Mouse (Mus musculus) bone marrow macrophage, adult 2 months (primary cell): ENCODE results near the gene Tnpo3. TPM values are rescaled to one million over a fixed set of nuclear protein-coding genes. Genes with fewer than 3 reads are reported as not detected.

ENCODE experiments used
- H3K27ac ChIP-seq: 2 replicates; pipeline ENCODE4 v1.5.1; 2012; ENCODE audit warnings: low read depth, low read length; ENCODE audit not compliant: insufficient read depth
- H3K4me1 ChIP-seq: 2 replicates; pipeline ENCODE4 v1.6.1; 2012; ENCODE audit warnings: low read length; ENCODE audit not compliant: control insufficient read depth, insufficient read depth
- H3K4me3 ChIP-seq: 2 replicates; pipeline ENCODE4 v1.5.1; 2012; ENCODE audit warnings: mild to moderate bottlenecking, low read length, moderate library complexity; ENCODE audit not compliant: insufficient read depth
- CTCF ChIP-seq: IDR thresholded peaks from 2 replicates; pipeline ENCODE4 v1.5.1; 2012; ENCODE audit warnings: low read depth, mild to moderate bottlenecking, low read length, moderate library complexity
- POLR2A ChIP-seq: IDR thresholded peaks from 2 replicates; pipeline ENCODE4 v1.6.1; 2012; ENCODE audit warnings: mild to moderate bottlenecking, low read depth, low read length, borderline replicate concordance
- polyA plus RNA-seq: library from polyadenylated mRNA; stranded (reverse); fragments of >200 nt; gene quantifications from 2 replicates; pipeline ENCODE4 v1.2.4, GENCODE M21; 2012; ENCODE audit not compliant: missing spikeins, insufficient read depth, insufficient read length

The Tnpo3 gene
- polyA plus RNA-seq, 1 experiment: 42.1 TPM

DNA sequence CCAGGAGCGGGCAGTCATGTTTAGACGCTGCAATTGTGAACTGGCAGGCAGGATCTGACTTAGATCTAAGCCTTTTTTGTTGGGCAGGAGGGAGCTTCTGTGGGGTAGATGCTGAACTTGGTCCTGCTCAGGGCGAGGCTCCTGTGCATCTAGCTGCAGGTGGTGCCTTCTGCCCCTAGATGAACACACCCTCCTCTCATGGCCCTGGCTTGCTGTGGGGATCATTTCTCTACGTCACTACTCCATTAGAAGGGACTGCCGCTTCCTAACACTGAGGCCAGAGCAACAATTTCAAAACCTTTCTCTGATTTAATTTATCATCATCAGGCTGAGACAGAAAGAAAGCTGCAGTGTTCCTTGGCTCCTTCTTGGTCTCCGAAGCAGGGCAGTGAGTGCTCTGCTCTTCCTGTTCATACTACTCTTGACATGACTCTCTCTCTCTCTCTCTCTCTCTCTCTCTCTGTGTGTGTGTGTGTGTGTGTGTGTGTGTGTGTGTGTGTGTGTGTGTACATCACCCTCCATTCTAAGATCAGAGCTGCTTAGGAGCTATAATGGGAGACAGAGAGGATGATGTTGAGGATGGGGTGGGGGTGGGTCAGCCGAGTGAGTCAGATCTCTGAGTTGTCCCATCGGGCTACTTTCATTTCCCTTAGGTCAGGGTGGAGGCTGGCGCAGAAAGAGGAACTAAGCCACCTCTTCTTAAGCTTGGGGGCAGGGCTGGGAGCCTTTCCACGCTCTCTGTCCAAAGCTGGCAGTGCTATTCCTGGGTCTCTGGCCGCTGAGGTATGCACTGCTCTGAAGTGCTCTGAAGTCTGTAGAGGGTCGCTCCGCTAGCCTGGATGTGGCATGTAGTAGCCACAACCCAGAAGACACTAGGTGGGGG is 80.9 kb downstream of the Tnpo3 start:
- H3K4me1 ChIP-seq: peaks cover 47% of the 10 kb centered on the region

DNA sequence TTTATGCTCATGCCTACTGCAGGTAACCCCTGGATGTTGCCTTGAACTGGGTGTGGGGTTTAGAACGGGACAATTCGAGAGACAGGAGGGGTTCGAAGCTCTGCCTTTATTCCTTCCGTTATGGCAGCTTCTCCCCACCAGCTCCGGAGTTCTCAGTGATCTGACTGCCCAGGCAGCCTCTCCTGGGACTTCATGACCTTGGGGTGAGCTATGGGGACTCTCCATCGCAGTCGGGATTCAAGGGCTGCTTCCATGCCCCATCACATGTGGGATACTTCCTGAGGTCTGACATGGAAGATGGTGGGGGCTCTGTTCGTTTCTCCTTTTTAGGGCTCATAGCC is 81.6 kb downstream of the Tnpo3 start:
- peak overlapping the region; percentile 83 for H3K27ac ChIP-seq
- peak overlapping the region; percentile 80 for H3K4me3 ChIP-seq
- H3K4me1 ChIP-seq: peaks cover 47% of the 10 kb centered on the region
- TF ChIP-seq POLR2A (no peak), CTCF (no peak)

More for the DNA sequence above, 80.9 kb downstream of the Tnpo3 start:
- Histone ChIP-seq H3K4me3 (peak overlapping the region; percentile 80), H3K27ac (peak overlapping the region; percentile 98)
- TF ChIP-seq POLR2A (no peak), CTCF (no peak)

DNA sequence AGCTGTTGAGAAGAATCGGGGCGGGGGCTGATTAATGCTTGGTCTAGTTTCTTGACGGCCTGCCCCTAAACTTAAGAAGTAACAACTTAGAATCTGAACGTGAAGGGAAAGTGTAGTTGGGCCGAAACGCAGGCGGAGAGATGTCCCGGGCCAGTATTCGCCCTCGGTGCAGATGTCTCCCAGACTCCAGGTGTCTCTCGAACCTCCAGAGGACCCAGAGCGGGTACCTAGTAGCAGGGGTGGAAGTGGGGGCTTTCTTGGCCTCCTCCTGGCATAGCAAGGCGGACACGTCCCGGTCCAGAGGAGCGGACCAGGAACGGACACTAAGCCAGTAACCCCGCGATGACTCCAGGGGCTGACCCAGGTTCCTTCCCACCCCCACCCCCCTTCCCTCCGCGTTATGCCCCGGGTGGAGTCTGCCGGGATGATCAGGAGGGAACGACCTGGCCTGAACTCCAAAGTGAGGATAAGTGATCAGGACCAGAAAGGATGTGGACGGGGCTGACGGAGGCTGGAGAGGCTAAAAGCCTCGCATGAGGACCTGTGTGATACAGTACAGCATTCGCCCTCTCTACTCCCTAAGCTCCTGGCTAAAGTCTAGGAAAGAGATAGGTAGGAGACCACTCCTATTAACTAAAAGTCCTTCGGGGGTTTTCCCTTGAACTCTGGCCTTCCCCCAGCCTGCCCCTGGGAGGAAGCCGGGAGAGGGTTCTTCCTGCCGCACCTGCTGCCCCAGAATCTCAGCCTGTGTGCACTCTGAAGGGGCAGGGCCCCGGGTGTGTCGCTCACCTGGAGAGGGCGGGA is 82.1 kb downstream of the Tnpo3 start:
- H3K4me3 ChIP-seq: peak overlapping the region; percentile 80
- peaks cover 50% of the 10 kb centered on the region for H3K4me1 ChIP-seq
- TF ChIP-seq POLR2A (no peak), CTCF (no peak)
- H3K27ac ChIP-seq: peak overlapping the region; percentile 83

DNA sequence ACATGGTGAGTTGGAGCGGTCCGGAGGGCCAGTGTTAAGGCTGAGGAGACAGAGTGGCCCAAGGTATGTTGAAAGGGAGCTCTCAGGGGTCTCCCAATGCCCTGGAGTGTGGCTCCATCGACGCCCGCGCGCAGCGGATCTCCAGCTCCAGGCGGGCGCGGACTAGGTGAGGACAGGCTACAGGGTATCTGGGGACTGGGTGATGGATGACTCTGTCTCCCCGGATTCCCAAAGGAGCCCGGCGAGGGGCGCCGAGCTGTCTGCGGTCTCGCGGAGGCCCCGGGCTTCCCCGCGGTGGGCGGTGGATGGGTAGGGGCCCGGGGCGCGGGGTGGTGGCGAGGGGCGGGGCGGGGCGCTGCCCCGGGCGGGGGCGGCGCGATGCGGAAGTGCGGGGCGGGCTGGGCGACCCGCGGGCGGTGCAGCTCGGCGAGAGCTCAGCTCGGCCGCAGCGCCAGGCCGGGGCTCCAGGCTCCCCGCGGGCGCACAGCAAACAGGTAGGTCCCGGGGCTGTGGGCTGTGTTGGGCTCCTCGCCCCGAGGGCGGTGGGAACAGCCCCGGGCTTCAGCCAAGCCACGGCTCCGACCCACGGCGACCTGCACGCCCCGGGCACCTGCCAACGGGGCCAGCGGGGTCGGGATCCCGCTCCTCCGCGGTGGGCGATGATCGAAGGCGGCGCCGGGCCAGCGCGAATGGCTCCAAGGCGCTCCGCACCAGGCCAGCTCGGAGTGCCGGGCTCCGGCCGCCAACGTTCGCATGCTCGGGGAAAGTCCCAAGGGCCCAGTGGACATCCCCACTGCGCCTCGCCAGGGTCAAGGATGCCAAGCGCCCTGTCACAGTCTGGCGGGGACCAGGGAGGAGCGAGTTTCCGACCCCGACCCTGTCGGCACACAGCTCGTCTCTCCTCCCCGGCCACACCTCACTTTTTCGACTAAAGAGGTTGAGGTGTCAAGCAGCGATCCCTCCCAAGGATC is 83.1 kb downstream of the Tnpo3 start, which contains the start of gene Irf5:
Irf5 (plus strand) TSS at position 345 of the 971 bp plus-strand sequence.
- Histone ChIP-seq H3K4me1 (peaks cover 51% of the 10 kb centered on the region), H3K4me3 (peak within 1 kb of the TSS; percentile 80), H3K27ac (peak within 1 kb of the TSS; percentile 83)
- TF ChIP-seq CTCF: no peak

DNA sequence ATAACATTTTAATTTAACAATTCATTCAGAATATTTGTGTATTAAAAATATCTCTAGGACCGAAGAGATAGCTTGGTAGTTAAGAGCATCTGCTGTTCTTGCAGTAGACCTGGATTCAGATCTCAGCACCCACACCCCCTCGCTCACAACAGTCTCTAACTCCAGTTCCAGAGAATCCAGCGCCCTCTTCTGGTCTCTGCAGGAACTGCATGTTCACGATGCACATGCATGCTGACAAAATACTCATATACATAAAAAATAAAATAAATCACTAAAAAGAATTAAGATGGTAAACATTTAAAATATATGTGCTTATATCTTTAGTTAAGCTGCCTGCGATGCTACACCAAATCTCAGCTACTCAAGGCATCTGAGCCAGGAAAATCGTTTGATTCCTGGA is 84.4 kb downstream of the Tnpo3 start:
- peak; percentile 92 for TF ChIP-seq CTCF
- TF ChIP-seq POLR2A: no peak
- Histone ChIP-seq H3K4me1 (peaks cover 37% of the 10 kb centered on the region), H3K27ac (peak overlapping the region; percentile 92; the same call in 1 of the 2 replicates), H3K4me3 (no peak overlapping the region)

DNA sequence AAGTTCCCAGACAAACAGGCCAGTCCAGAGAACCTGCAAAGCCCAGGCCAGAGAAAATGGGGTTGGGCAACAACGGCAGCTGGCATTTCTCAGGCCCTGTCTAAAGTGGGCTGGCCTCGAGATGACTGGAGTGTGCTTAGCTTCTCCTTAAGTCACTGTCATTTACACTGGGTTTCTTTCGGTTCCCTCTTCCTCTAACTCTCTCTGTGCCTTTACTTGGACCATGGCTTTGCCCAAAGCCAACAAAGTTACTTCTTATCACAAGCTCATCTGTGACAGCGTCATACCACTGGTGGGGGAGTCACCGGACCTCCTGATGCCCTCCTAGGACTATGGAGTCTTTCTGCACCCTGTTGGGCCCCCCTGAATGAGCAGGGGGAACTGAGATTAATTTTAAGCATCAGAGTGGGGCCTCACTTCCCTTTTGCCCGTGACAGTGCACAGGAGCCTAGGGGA is 85.6 kb downstream of the Tnpo3 start:
- H3K27ac ChIP-seq: peak overlapping the region; percentile 92
- peaks cover 30% of the 10 kb centered on the region for H3K4me1 ChIP-seq
- H3K4me3 ChIP-seq: no peak overlapping the region
- no peak for TF ChIP-seq POLR2A
- no peak for TF ChIP-seq CTCF

DNA sequence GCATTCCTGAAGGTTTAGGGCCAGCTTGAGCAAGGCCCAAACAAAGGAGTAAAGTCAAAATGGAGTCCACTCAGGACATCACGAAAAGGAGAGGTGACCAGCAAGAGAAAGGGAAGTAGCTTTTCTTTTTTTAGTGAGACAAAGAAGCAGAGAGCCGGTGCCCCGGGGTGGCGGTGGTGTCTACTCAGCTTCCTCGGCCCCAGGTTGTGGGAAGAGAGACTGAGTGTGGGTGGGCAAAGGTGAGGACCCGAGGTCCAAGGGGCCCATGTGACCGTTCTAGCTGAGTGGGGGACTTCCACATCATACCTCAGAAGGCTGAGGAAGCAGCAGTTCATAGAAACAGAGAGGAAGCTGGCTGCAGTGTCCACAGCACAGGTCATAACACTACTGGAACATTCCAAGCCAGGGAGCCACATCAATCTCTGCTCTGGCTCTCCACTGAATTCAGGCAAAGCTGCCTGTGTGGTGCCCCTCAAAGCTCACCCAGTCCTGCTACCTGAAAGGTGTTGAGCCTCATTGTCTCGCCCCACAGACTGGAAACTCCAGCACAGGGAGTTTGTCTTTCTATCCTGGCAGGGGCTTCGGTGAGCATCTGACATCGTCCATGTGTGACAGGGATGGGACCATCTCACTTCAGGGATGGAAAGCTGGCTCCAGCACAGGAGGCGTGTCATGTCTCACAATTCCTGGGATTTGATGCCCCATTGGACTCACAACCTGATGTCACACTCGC is 86.2 kb downstream of the Tnpo3 start:
- peak overlapping the region; percentile 39 for H3K4me3 ChIP-seq
- TF ChIP-seq POLR2A (no peak), CTCF (no peak)
- H3K27ac ChIP-seq: peak overlapping the region; percentile 92
- H3K4me1 ChIP-seq: peaks cover 30% of the 10 kb centered on the region

DNA sequence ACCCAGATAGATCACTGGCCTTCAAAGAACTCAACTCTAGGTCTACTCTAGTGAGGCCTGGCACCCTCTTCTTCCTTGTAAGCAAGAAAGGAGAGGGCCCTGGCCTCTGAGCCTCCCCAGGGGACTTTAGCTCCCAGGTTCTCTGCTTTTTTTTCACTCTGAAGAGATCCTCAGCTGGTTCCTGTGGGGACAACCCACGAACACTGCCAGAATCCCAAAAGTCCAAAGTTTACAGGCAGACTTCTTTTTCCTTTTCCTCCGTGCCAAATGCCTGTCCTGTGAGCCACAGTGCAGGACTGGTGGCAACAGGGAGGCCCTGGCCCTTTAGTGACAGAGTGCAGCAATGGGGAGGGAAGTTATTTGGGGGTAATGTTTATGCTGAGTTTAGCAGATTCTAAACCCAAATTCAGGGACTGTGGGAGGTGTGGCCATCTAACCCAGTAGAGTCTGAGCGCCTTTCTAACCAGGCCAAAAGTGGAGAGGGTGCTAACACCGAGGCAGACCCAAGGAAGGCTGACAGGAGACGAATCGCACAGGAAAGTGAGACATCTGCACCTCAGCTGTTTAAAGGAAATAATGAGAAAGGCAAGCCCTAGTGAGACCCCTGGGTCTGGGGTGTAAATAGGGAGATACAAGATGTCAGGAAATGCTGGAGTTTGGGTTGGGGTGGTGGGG is 86.9 kb downstream of the Tnpo3 start:
- H3K4me1 ChIP-seq: peaks cover 30% of the 10 kb centered on the region
- peak overlapping the region; percentile 39 for H3K4me3 ChIP-seq
- TF ChIP-seq POLR2A (no peak), CTCF (peak; percentile 6; the same call in 1 of the 2 replicates)
- peak overlapping the region; percentile 92 for H3K27ac ChIP-seq
